Mouse (Mus musculus) midbrain, embryonic 15.5 days (tissue): ENCODE results near the gene Sh3bgrl. TPM values are rescaled to one million over a fixed set of nuclear protein-coding genes. Genes with fewer than 3 reads are reported as not detected.
A peak's percentile ranks its signal among the peaks of the same experiment; 100 is the strongest.

Experiments
- ATAC-seq: fragments of 200-750 bp; cut with Nextera tagmentation; replicated peaks from 2 replicates; pipeline ENCODE4 v1.8.0; 2017; ENCODE audit warnings: moderate TSS enrichment
- H3K27ac ChIP-seq: fragments of 300-500 bp; sonication (generic); 2 replicates; pipeline ENCODE4 v1.5.1; 2015; ENCODE audit warnings: mild to moderate bottlenecking, inconsistent platforms
- H3K27me3 ChIP-seq: fragments of 300-500 bp; sonication (generic); replicated peaks from 2 replicates; pipeline ENCODE4 v1.6.1; 2015; ENCODE audit warnings: inconsistent platforms
- H3K36me3 ChIP-seq: fragments of 300-500 bp; sonication (generic); replicated peaks from 2 replicates; pipeline ENCODE4 v1.6.1; 2015; ENCODE audit warnings: inconsistent platforms
- H3K4me1 ChIP-seq: fragments of 300-500 bp; sonication (generic); 2 replicates; pipeline ENCODE4 v1.6.1; 2015; ENCODE audit warnings: inconsistent platforms
- H3K4me2 ChIP-seq: fragments of 300-500 bp; sonication (generic); 2 replicates; pipeline ENCODE4 v1.6.1; 2015; ENCODE audit warnings: inconsistent platforms, mild to moderate bottlenecking, moderate library complexity
- H3K4me3 ChIP-seq: fragments of 300-500 bp; sonication (generic); 2 replicates; pipeline ENCODE4 v1.5.1; 2015; ENCODE audit warnings: mild to moderate bottlenecking, inconsistent platforms
- H3K9ac ChIP-seq: fragments of 300-500 bp; sonication (generic); 2 replicates; pipeline ENCODE4 v1.6.1; 2015; ENCODE audit warnings: mild to moderate bottlenecking, inconsistent platforms
- H3K9me3 ChIP-seq: fragments of 300-500 bp; sonication (generic); 2 replicates; pipeline ENCODE4 v1.6.1; 2016; ENCODE audit warnings: inconsistent platforms
- WGBS: fragments of 180-500 bp; shearing (Covaris S2); methylation state at CpG from one replicate; pipeline ENCODE4 v1.1.7; 2015; ENCODE audit warnings: mixed read lengths; 5-methylcytosine and 5-hydroxymethylcytosine counted together
- polyA plus RNA-seq: library from polyadenylated mRNA; unstranded; fragments of >200 nt; fragmentation: Nextera tagmentation; extraction: Ambion mirVana; gene quantifications from 2 replicates; pipeline ENCODE4 v1.2.1, GENCODE M21; 2015

Sh3bgrl gene
- polyA plus RNA-seq, 1 experiment from 2014 or later = 195 TPM

GRCm38 (mm10) chrX:109113401-109114280, 18.5 kb downstream of the Sh3bgrl start:
- Histone ChIP-seq H3K27ac (no peak overlapping the region), H3K4me2 (no peak overlapping the region), H3K9ac (no peak overlapping the region), H3K36me3 (no peaks in the 10 kb centered on the region), H3K9me3 (no peaks in the 10 kb centered on the region), H3K4me1 (0 out of 2 replicates have a peak, but pooled peaks cover 6% of the 10 kb centered on the region), H3K4me3 (no peak overlapping the region), H3K27me3 (no peaks in the 10 kb centered on the region)
- 25% methylated on average over 7 of the region's 7 CpGs for WGBS
- peak; percentile 75; the same call in 1 of the 2 replicates for ATAC-seq

GRCm38 (mm10) chrX:109119829-109120826, 25.0 kb downstream of the Sh3bgrl start:
- Histone ChIP-seq H3K4me2 (no peak overlapping the region), H3K9ac (no peak overlapping the region), H3K4me3 (no peak overlapping the region), H3K4me1 (no peaks in the 10 kb centered on the region), H3K9me3 (no peaks in the 10 kb centered on the region), H3K27me3 (no peaks in the 10 kb centered on the region), H3K36me3 (no peaks in the 10 kb centered on the region), H3K27ac (no peak overlapping the region)
- 87% methylated on average over 14 of the region's 14 CpGs for WGBS
- ATAC-seq = no peak

- ATAC-seq = no peak
- Histone ChIP-seq H3K4me1 (no peaks in the 10 kb centered on the region), H3K9me3 (no peaks in the 10 kb centered on the region), H3K4me3 (no peak overlapping the region), H3K27me3 (no peaks in the 10 kb centered on the region), H3K9ac (no peak overlapping the region), H3K27ac (no peak overlapping the region), H3K36me3 (no peaks in the 10 kb centered on the region), H3K4me2 (no peak overlapping the region)
- 29% methylated on average over 9 of the region's 9 CpGs for WGBS
Observed at GRCm38 (mm10) chrX:109121161-109121560, 26.0 kb downstream of the Sh3bgrl start.

DNA sequence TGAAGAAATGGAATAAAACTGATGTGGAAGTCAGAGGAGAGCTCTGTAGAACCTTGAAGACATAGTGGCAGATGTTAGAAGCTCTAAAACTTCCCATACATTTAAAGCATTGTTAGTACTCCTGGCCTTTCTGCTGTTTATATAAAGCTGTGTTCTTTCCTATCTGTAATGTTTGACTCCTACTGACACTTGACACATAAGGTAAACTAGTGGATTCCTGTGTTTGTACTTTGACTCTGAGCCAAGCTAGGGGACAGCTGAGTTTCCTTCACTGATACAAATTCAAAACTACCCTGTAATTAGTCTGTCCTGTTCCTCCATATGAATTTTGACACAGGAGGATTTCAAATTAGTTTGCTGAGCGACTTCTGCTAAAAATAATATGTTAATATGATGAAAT, 27.5 kb downstream of the Sh3bgrl start:
- Histone ChIP-seq H3K9me3 (no peaks in the 10 kb centered on the region), H3K27ac (no peak overlapping the region), H3K4me1 (no peaks in the 10 kb centered on the region), H3K9ac (no peak overlapping the region), H3K36me3 (no peaks in the 10 kb centered on the region), H3K27me3 (no peaks in the 10 kb centered on the region), H3K4me2 (no peak overlapping the region), H3K4me3 (no peak overlapping the region)
- WGBS = 62% methylated on average over 1 of the region's 1 CpGs
- ATAC-seq = no peak

DNA sequence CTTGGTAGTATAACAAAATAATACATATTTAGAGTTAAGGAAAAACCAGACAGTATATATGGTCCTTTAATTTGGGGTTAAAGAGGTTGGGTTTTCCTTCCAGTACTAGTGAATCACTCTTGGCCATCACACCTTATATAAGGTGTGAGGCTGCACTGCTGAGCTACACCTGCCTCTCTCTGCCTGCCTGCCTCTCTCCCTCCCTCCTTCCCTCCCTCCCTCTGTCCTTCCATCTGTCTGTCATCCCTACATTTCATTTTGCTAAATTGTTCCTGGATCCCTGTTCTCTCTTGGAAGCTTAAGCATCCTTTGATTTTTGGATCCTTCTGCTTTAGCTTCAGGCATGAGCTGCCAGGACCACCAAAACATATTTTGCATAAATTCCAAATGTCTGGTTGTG, 28.6 kb downstream of the Sh3bgrl start:
- ATAC-seq = no peak

GRCm38 (mm10) chrX:109126847-109127246, 31.7 kb downstream of the Sh3bgrl start:
- H3K4me2 ChIP-seq = no peak overlapping the region
- ATAC-seq = no peak
- no peak overlapping the region for H3K4me3 ChIP-seq
- H3K36me3 ChIP-seq = no peaks in the 10 kb centered on the region
- H3K27me3 ChIP-seq = no peaks in the 10 kb centered on the region
- H3K4me1 ChIP-seq = no peaks in the 10 kb centered on the region
- H3K9ac ChIP-seq = no peak overlapping the region
- no peaks in the 10 kb centered on the region for H3K9me3 ChIP-seq
- no peak overlapping the region for H3K27ac ChIP-seq
- 81% methylated on average over 1 of the region's 1 CpGs for WGBS

More for the DNA sequence above, 28.6 kb downstream of the Sh3bgrl start:
- no peaks in the 10 kb centered on the region for H3K4me1 ChIP-seq
- H3K9me3 ChIP-seq = no peaks in the 10 kb centered on the region
- H3K27ac ChIP-seq = no peak overlapping the region
- H3K36me3 ChIP-seq = no peaks in the 10 kb centered on the region
- H3K4me2 ChIP-seq = no peak overlapping the region
- H3K9ac ChIP-seq = no peak overlapping the region
- H3K4me3 ChIP-seq = no peak overlapping the region
- no peaks in the 10 kb centered on the region for H3K27me3 ChIP-seq

DNA sequence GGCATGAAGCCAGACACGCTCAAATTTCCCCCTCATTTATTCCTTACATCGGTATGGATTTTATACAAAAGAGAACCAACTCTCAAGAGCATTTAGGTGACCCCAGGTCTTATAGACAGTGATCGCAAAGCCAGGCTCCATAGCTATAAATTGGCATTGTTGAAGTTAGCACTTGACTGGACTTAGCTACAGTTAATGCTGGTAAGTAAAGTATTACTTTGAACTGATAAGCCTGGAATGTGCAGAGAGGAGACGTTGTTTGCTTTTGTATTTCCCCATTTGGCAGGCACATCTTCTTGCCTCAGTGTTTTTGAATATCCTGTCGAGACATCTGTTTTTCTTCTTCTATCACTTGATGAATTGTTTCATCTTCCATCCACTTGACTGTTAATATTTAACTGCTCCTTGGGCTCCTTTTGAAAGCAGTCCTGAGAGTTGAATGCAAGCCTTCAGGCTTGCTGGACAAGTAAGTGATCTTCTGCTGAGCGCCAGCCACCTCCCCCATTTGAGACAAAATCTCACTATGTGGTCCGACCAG, 32.5 kb downstream of the Sh3bgrl start:
- no peak overlapping the region for H3K4me3 ChIP-seq
- WGBS = 74% methylated on average over 7 of the region's 7 CpGs
- no peak overlapping the region for H3K4me2 ChIP-seq
- H3K36me3 ChIP-seq = no peaks in the 10 kb centered on the region
- ATAC-seq = no peak
- no peak overlapping the region for H3K9ac ChIP-seq
- H3K27ac ChIP-seq = no peak overlapping the region
- no peaks in the 10 kb centered on the region for H3K9me3 ChIP-seq
- H3K27me3 ChIP-seq = no peaks in the 10 kb centered on the region
- H3K4me1 ChIP-seq = no peaks in the 10 kb centered on the region

GRCm38 (mm10) chrX:109130066-109130465, 34.9 kb downstream of the Sh3bgrl start:
- 94% methylated on average over 1 of the region's 1 CpGs for WGBS
- Histone ChIP-seq H3K36me3 (no peaks in the 10 kb centered on the region), H3K4me2 (no peak overlapping the region), H3K4me1 (no peaks in the 10 kb centered on the region), H3K27me3 (no peaks in the 10 kb centered on the region), H3K9me3 (no peaks in the 10 kb centered on the region), H3K27ac (no peak overlapping the region), H3K9ac (no peak overlapping the region), H3K4me3 (no peak overlapping the region)
- ATAC-seq = no peak

GRCm38 (mm10) chrX:109131834-109132233, 36.7 kb downstream of the Sh3bgrl start:
- Histone ChIP-seq H3K27me3 (no peaks in the 10 kb centered on the region), H3K36me3 (no peaks in the 10 kb centered on the region), H3K9ac (no peak overlapping the region), H3K4me2 (no peak overlapping the region), H3K4me3 (no peak overlapping the region), H3K9me3 (no peaks in the 10 kb centered on the region), H3K27ac (no peak overlapping the region), H3K4me1 (no peaks in the 10 kb centered on the region)
- ATAC-seq = no peak
- 90% methylated on average over 2 of the region's 2 CpGs for WGBS

DNA sequence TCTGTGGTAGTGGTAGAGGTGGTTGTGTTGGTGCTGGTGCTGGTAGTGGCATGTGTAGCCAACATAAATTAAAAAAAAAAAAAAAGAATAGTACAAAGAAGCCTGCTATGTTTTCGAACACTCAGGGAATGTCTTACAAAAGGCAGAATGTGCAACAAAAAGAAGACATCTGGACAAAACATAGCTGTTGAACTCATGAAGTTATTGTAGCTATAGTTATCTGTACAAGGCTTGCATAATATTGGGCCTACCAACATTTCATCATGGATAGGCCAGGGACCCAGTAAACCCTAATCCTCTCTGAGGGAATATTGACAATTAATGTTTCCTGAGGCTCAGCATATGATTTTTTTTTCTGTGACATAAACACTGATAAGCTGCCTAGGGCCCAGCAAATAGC, 37.3 kb downstream of the Sh3bgrl start:
- H3K9me3 ChIP-seq = no peaks in the 10 kb centered on the region
- no peak for ATAC-seq
- H3K36me3 ChIP-seq = no peaks in the 10 kb centered on the region
- 65% methylated on average over 1 of the region's 1 CpGs for WGBS
- no peak overlapping the region for H3K4me3 ChIP-seq
- H3K9ac ChIP-seq = no peak overlapping the region
- H3K27me3 ChIP-seq = no peaks in the 10 kb centered on the region
- H3K4me2 ChIP-seq = no peak overlapping the region
- H3K4me1 ChIP-seq = no peaks in the 10 kb centered on the region
- no peak overlapping the region for H3K27ac ChIP-seq

- Histone ChIP-seq H3K9ac (no peak overlapping the region), H3K27me3 (no peaks in the 10 kb centered on the region), H3K27ac (no peak overlapping the region), H3K4me3 (no peak overlapping the region), H3K36me3 (no peaks in the 10 kb centered on the region), H3K4me1 (no peaks in the 10 kb centered on the region), H3K4me2 (no peak overlapping the region), H3K9me3 (no peaks in the 10 kb centered on the region)
- 67% methylated on average over 2 of the region's 2 CpGs for WGBS
- ATAC-seq = no peak
Observed at GRCm38 (mm10) chrX:109133500-109133899, 38.3 kb downstream of the Sh3bgrl start.

DNA sequence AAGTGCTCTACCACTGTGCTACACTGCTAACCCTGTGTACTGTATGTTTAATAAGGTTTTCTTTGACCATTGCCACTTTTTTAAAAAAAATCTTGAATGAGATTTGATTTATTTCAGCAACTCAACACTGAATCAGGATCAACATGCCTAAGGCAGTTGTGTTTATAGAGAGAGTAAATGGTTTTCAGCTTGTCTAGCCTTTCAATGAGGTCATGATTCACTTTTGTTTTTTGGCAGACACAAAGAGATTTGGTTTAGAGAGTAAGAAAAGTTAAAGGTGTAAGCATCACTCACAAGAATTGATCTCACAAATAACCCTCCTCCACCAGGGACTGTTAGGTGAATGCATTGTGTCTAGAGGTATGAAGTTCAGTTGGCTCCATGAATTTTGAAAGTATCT, 41.1 kb downstream of the Sh3bgrl start:
- Histone ChIP-seq H3K4me1 (no peaks in the 10 kb centered on the region), H3K36me3 (no peaks in the 10 kb centered on the region), H3K27ac (no peak overlapping the region), H3K4me3 (no peak overlapping the region), H3K9ac (no peak overlapping the region), H3K27me3 (no peaks in the 10 kb centered on the region), H3K4me2 (no peak overlapping the region), H3K9me3 (no peaks in the 10 kb centered on the region)
- no peak for ATAC-seq
